Mouse (Mus musculus) embryonic fibroblast, embryonic 13.5 days (primary cell): Measurements from ENCODE around the gene Adamts14. TPM values are rescaled to one million over a fixed set of nuclear protein-coding genes. Genes with fewer than 3 reads are reported as not detected.

Experiments used
- H3K27ac ChIP-seq: 2 replicates; pipeline ENCODE4 v1.5.1; 2012; ENCODE audit warnings: low read length, control low read depth, inconsistent platforms; ENCODE audit not compliant: insufficient read depth
- H3K4me1 ChIP-seq: 2 replicates; pipeline ENCODE4 v1.6.1; 2011; ENCODE audit warnings: low read length; ENCODE audit not compliant: control insufficient read depth, insufficient read depth
- H3K4me3 ChIP-seq: 2 replicates; pipeline ENCODE4 v1.5.1; 2011; ENCODE audit warnings: mild to moderate bottlenecking, control low read depth, low read length; ENCODE audit not compliant: insufficient read depth
- CTCF ChIP-seq: IDR thresholded peaks from 2 replicates; pipeline ENCODE4 v1.5.1; 2011; ENCODE audit warnings: mild to moderate bottlenecking, control low read depth, low read length, moderate library complexity, borderline replicate concordance; ENCODE audit not compliant: insufficient read depth
- POLR2A ChIP-seq: IDR thresholded peaks from 2 replicates; pipeline ENCODE4 v1.6.1; 2011; ENCODE audit warnings: low read depth, mild to moderate bottlenecking, control low read depth, low read length, moderate library complexity
- polyA plus RNA-seq: library from polyadenylated mRNA; stranded (reverse); fragments of >200 nt; gene quantifications from 2 replicates; pipeline ENCODE4 v1.2.4, GENCODE M21; 2011; ENCODE audit warnings: low read depth; ENCODE audit not compliant: missing spikeins, insufficient read length

Adamts14 gene
- polyA plus RNA-seq, 1 experiment: 8.1 TPM

DNA sequence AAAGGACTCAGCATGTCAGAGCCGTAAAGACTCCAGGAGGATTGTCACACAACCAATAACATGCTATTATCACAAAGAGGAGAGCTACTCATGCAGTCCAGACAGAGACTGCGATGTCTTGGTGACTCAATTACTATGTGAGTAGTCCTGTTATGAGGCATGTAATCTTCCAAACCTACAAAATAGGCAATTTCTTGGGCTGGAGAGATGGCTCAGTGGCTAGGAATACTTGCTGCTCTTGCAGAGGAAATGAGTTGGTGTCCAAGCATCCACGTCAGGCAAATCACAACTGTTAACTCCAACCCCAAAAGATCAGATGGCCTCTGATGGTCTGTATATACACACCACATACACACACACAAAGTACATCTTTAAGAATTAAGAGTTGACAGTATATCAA lies 117.6 kb downstream of the Adamts14 start:
- TF ChIP-seq CTCF: no peak
- TF ChIP-seq POLR2A: no peak
- H3K4me3 ChIP-seq: no peak overlapping the region
- H3K27ac ChIP-seq: no peak overlapping the region
- no peaks in the 10 kb centered on the region for H3K4me1 ChIP-seq

DNA sequence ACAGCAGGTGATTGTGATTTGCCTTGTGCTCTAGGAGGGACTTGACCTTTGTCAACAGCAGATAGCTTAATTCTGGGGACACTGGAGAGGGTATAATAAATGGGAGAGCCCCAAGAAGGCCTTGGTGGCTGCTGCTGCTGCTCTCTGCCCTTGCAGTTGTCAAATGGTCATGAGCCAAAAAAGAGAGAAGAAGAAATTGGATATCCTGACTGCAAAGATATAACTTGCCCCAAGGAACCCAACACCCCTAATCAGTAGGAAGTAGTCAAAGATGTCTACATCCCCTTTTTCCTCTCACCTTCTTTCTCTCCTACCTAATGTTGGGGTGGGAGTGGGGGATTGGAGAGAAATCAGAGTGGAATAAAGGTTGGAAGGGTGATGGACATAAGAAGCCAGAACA lies 121.1 kb downstream of the Adamts14 start:
- TF ChIP-seq POLR2A (no peak), CTCF (no peak)
- H3K4me3 ChIP-seq: no peak overlapping the region

DNA sequence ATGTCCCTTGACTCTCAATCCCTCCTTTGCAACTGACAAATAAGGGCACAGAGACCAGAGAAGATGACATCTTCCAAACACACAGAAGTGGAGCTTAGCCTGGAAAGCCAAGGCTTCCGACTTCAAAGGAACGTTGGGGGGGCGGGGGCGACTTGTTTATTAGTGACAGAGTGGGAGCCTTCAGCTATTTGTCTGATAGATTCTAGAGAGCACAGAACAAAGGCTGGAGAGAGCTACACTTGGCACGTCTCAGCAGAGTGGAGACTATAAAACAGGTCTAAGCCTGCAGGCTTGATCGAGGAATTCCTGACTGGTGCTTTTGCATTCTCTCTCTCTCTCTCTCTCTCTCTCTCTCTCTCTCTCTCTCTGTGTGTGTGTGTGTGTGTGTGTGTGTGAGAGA lies 122.6 kb downstream of the Adamts14 start:
- Histone ChIP-seq H3K27ac (no peak overlapping the region), H3K4me1 (no peaks in the 10 kb centered on the region)

More for the DNA sequence above, 121.1 kb downstream of the Adamts14 start:
- no peaks in the 10 kb centered on the region for H3K4me1 ChIP-seq
- no peak overlapping the region for H3K27ac ChIP-seq

DNA sequence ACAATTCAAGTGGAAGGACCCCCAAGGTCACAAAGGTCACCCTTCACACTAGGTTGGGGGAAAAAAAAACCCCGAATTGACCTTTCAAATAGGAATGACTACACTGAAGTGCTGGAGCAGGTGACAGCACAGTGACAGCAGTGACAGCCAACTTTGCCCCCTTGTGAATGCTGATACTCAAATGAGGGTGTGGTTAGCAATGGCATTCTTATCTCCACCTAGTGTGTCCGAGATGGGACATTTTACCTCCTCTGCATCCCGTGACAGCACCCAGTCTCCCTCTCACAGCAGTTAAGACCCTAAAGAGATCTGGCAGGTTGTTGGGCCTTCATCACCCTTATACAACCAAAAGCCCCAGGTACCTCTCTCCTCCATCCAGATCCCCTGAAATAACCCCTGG lies 123.8 kb downstream of the Adamts14 start:
- Histone ChIP-seq H3K4me1 (no peaks in the 10 kb centered on the region), H3K27ac (no peak overlapping the region), H3K4me3 (no peak overlapping the region)
- TF ChIP-seq CTCF: no peak
- no peak for TF ChIP-seq POLR2A

More for the DNA sequence above, 122.6 kb downstream of the Adamts14 start:
- TF ChIP-seq POLR2A (no peak), CTCF (no peak)
- H3K4me3 ChIP-seq: no peak overlapping the region

DNA sequence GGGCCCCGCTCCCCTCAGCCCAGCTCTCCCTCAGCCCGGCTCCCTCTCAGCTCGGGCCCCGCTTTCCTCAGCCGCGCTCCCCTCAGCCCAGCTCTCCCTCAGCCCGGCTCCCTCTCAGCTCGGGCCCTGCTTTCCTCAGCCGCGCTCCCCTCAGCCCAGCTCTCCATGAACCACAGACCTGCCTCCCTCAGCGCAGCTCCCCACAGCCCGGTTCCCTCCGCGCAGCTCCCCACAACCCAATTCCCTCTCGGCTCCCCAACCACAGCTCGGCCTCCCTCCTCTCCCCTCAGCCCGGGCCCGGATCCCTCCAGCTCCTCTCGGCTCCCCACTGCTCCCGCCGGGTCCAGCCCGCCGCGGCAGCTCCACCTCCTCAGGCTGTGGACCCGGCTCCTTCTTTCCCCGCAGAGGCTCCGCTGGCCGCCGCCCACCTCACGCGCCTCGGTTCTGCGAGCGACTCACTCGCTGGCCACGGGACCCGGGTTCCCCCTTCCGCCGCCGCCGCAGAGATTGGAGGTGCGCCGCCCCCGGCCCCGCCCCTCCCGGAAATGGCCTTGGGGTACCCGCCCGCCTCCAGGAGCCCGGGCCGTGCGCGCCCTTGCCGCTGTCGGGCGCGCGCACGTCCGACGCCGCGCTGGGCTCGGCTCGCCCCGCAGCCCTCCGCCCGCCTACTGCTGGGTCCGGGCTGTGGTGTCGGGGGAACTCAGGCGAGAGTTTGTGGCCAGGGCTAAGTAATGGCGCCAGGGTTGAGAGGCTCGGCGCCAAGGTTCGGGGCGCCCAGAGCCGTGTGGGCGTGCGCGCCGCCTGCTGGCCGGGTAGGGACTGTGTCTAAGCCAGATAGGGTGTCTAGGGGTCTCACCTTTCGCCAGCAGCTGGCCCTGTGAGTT lies 125.8 kb downstream of the Adamts14 start, which contains the start of gene Sgpl1:
TSS of gene Sgpl1 (minus strand) at position 547 of the 884 bp plus-strand sequence.
- Histone ChIP-seq H3K27ac (peak within 1 kb of the TSS; percentile 71), H3K4me3 (peak within 1 kb of the TSS; percentile 79), H3K4me1 (peaks cover 2% of the 10 kb centered on the region; the same call in 1 of the 2 replicates)
- TF ChIP-seq CTCF (peak; percentile 69), POLR2A (peak; percentile 81)

Other genes with a start within 250 kb of the Adamts14 start
- gene Pcbd1, start 184.1 kb downstream of the Adamts14 start, polyA plus RNA-seq: 3.1 and 4.5 TPM in 2 replicates
- 103 and 111 TPM in 2 replicates for gene Sgpl1, start 125.7 kb downstream of the Adamts14 start, polyA plus RNA-seq
- gene Tbata, start 101.5 kb downstream of the Adamts14 start, polyA plus RNA-seq: not detected in 2 replicates
- not detected in 2 replicates for gene Prf1, start 24.4 kb upstream of the Adamts14 start, polyA plus RNA-seq
- 3.4 and 5.3 TPM in 2 replicates for gene Pald1, start 110.1 kb upstream of the Adamts14 start, polyA plus RNA-seq
- not detected in 2 replicates for gene Nodal, start 144.5 kb upstream of the Adamts14 start, polyA plus RNA-seq
- 56.4 and 68.9 TPM in 2 replicates for gene Eif4ebp2, start 179.2 kb upstream of the Adamts14 start, polyA plus RNA-seq
- gene Lrrc20, start 202.4 kb upstream of the Adamts14 start, polyA plus RNA-seq: 10.0 and 11.8 TPM in 2 replicates